Mouse (Mus musculus) thymus, postnatal 10 days (tissue): Measurements from ENCODE around the gene Foxd1.

Source experiments
- DNase-seq, 2 experiments: peaks; one replicate each; pipeline ENCODE4 v3.0.0; 2021; ENCODE audit warnings: low spot score in 2 of 2

Foxd1 gene

GRCm38 (mm10) chr13:98355559-98356111 is 1.6 kb downstream of the Foxd1 start:
- no peak for DNase-seq

- no peak for DNase-seq
Measured at GRCm38 (mm10) chr13:98356176-98356972, 2.3 kb downstream of the Foxd1 start.

GRCm38 (mm10) chr13:98356973-98357425 is 3.0 kb downstream of the Foxd1 start:
- no peak for DNase-seq

- no peak for DNase-seq
Measured at GRCm38 (mm10) chr13:98357433-98358423, 3.7 kb downstream of the Foxd1 start.

- no peak for DNase-seq
Measured at GRCm38 (mm10) chr13:98358424-98359181, 4.6 kb downstream of the Foxd1 start.

GRCm38 (mm10) chr13:98359337-98359736 is 5.3 kb downstream of the Foxd1 start:
- DNase-seq = no peak

- no peak for DNase-seq
Measured at GRCm38 (mm10) chr13:98360391-98360790, 6.3 kb downstream of the Foxd1 start.

GRCm38 (mm10) chr13:98361161-98361560 is 7.1 kb downstream of the Foxd1 start:
- DNase-seq = no peak

- no peak for DNase-seq
Measured at GRCm38 (mm10) chr13:98363046-98363445, 9.0 kb downstream of the Foxd1 start.

GRCm38 (mm10) chr13:98365081-98365480 is 11.0 kb downstream of the Foxd1 start:
- DNase-seq = no peak

- DNase-seq = no peak
Measured at GRCm38 (mm10) chr13:98365766-98366421, 11.9 kb downstream of the Foxd1 start.

- no peak for DNase-seq
Measured at GRCm38 (mm10) chr13:98366469-98367275, 12.6 kb downstream of the Foxd1 start.

- no peak for DNase-seq
Measured at GRCm38 (mm10) chr13:98367601-98368000, 13.6 kb downstream of the Foxd1 start.

- DNase-seq = no peak
Measured at GRCm38 (mm10) chr13:98369046-98369445, 15.0 kb downstream of the Foxd1 start.

GRCm38 (mm10) chr13:98374560-98374959 is 20.5 kb downstream of the Foxd1 start:
- DNase-seq = no peak

- no peak for DNase-seq
Measured at GRCm38 (mm10) chr13:98374979-98375378, 20.9 kb downstream of the Foxd1 start.

GRCm38 (mm10) chr13:98377746-98378145 is 23.7 kb downstream of the Foxd1 start:
- no peak for DNase-seq

- DNase-seq = no peak
Measured at GRCm38 (mm10) chr13:98382751-98383150, 28.7 kb downstream of the Foxd1 start.

- no peak for DNase-seq
Measured at GRCm38 (mm10) chr13:98383911-98384498, 30.0 kb downstream of the Foxd1 start.

- DNase-seq = no peak
Measured at GRCm38 (mm10) chr13:98385877-98386276, 31.8 kb downstream of the Foxd1 start.
